Mouse (Mus musculus): ENCODE measurements around the gene Mrpl55. TPM values are rescaled to one million over a fixed set of nuclear protein-coding genes. Genes with fewer than 3 reads are reported as not detected.

Gene Mrpl55
- polyA plus RNA-seq, 1 experiment from 2014 or later, result 113 TPM

Other genes starting within 250 kb of the Mrpl55 start
- 31.8 and 32.7 TPM in 2 replicates for gene Hist3h2a, start 247.8 kb upstream of the Mrpl55 start, polyA plus RNA-seq (2014; fragmentation: Nextera tagmentation; extraction: Ambion mirVana)
- gene Trim17, start 247.8 kb upstream of the Mrpl55 start, polyA plus RNA-seq (2014; fragmentation: Nextera tagmentation; extraction: Ambion mirVana), result 0.63 and 0.65 TPM in 2 replicates
- gene Trim11, start 224.4 kb upstream of the Mrpl55 start, polyA plus RNA-seq (2014; fragmentation: Nextera tagmentation; extraction: Ambion mirVana), result 16.7 and 19.8 TPM in 2 replicates
- gene Obscn, start 66.1 kb upstream of the Mrpl55 start, polyA plus RNA-seq (2014; fragmentation: Nextera tagmentation; extraction: Ambion mirVana), result 0.33 and 0.51 TPM in 2 replicates
- 2.3 and 3.6 TPM in 2 replicates for gene Iba57, start 38.7 kb upstream of the Mrpl55 start, polyA plus RNA-seq (2014; fragmentation: Nextera tagmentation; extraction: Ambion mirVana)
- 0.11 and 0.28 TPM in 2 replicates for gene Gjc2, start 19.3 kb upstream of the Mrpl55 start, polyA plus RNA-seq (2014; fragmentation: Nextera tagmentation; extraction: Ambion mirVana)
- gene Guk1, start 10.3 kb upstream of the Mrpl55 start, polyA plus RNA-seq (2014; fragmentation: Nextera tagmentation; extraction: Ambion mirVana), result 132 and 149 TPM in 2 replicates
- 36.9 and 41.8 TPM in 2 replicates for gene 2310033P09Rik, start 5.8 kb downstream of the Mrpl55 start, polyA plus RNA-seq (2014; fragmentation: Nextera tagmentation; extraction: Ambion mirVana)
- gene Arf1, start 25.8 kb downstream of the Mrpl55 start, polyA plus RNA-seq (2014; fragmentation: Nextera tagmentation; extraction: Ambion mirVana), result 544 and 644 TPM in 2 replicates
- gene Wnt3a, start 88.3 kb downstream of the Mrpl55 start, polyA plus RNA-seq (2014; fragmentation: Nextera tagmentation; extraction: Ambion mirVana), result not detected in 2 replicates
- gene Wnt9a, start 104.4 kb downstream of the Mrpl55 start, polyA plus RNA-seq (2014; fragmentation: Nextera tagmentation; extraction: Ambion mirVana), result 0.64 and 0.85 TPM in 2 replicates
- not detected in 2 replicates for gene Prss38, start 173.2 kb downstream of the Mrpl55 start, polyA plus RNA-seq (2014; fragmentation: Nextera tagmentation; extraction: Ambion mirVana)
- 10.2 and 15.1 TPM in 2 replicates for gene Jmjd4, start 247.6 kb downstream of the Mrpl55 start, polyA plus RNA-seq (2014; fragmentation: Nextera tagmentation; extraction: Ambion mirVana)
- gene Snap47, start 248.7 kb downstream of the Mrpl55 start, polyA plus RNA-seq (2014; fragmentation: Nextera tagmentation; extraction: Ambion mirVana), result 98.4 and 108 TPM in 2 replicates